In the genomic region with DNA sequence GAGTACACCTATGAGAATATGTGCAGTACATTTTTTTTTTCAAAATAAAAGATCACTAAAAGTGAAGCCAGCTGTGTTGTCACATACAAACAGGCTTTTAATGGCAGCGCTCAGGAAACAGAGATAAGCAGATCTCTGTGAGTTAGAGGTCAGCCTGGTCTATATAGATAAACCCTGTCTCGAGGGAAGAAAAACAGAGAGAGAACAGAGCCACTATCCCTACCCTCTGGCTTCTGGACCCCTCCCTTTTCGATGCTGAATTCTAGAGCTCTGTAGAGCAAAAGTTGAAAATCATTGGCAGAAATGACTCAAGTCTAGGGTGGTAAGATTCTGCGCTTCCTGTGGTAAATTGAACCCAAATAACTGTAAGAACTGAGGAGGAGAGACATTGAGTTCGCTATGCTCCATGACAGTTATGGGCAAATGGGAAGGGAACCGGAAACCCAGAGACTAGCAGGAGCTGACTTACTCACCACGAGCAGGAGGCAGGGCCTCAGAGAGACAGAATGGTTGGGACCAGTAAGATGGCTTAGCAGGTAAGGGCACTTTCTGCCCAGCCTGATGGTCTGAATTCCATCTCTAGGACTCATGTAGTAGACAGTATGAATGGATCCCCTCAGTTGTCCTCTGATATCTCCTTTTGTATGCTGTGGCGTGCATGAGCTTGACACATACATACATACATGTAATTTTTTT, we compare ENCODE assay signal across 18 mouse cellular contexts. TPM values are rescaled to one million over a fixed set of nuclear protein-coding genes. Genes with fewer than 3 reads are reported as not detected.
DNase-seq lines count a peak whose midpoint lies in the region; ATAC-seq and TF ChIP-seq lines count a peak whose summit lies in the region.
"Had no signal": no experiment of that assay in that cellular context is flagged by ENCODE, and none has a peak within 500 bp of the region (broad histone marks: within the 10 kb centered on the region; RNA-seq: fewer than 3 reads in every experiment).

No protein-coding gene starts in this region.

- H3K27me3 ChIP-seq in midbrain, embryonic 11.5 days (ENCODE audit: control insufficient read depth, insufficient read depth, low read length) = peaks cover 14% of the 10 kb centered on the region
- H3K27me3 ChIP-seq in midbrain, embryonic 14.5 days (ENCODE audit: control insufficient read depth, insufficient read depth, low read length) = peaks cover 9% of the 10 kb centered on the region; the same call in 1 of the 2 replicates
- H3K27me3 ChIP-seq in kidney, adult 2 months (replicated peaks; ENCODE audit: control insufficient read depth, insufficient read depth, low read length) = no peaks in the 10 kb centered on the region; the same call in 1 of the 2 replicates

- H3K9me3 ChIP-seq in midbrain, embryonic 11.5 days (ENCODE audit: control insufficient read depth, low read length) = no peaks in the 10 kb centered on the region
- no peaks in the 10 kb centered on the region for H3K9me3 ChIP-seq in midbrain, embryonic 14.5 days (ENCODE audit: control insufficient read depth, low read length)
- H3K9me3 ChIP-seq: hindbrain, embryonic 10.5 days; intestine, embryonic 15.5 days; midbrain, embryonic 12.5 days had no signal

- H3K27ac ChIP-seq in midbrain, embryonic 11.5 days (ENCODE audit: low read depth, low read length) = no peak overlapping the region
- no peak overlapping the region for H3K27ac ChIP-seq in midbrain, embryonic 14.5 days (replicated peaks; ENCODE audit: low read depth, low read length)
- no peak overlapping the region for H3K27ac ChIP-seq in kidney, adult 2 months (ENCODE audit: insufficient read depth, low read depth, low read length)
- H3K27ac ChIP-seq: hindbrain, embryonic 10.5 days; intestine, embryonic 15.5 days; kidney, postnatal 0 days; midbrain, embryonic 12.5 days had no signal

- no peaks in the 10 kb centered on the region for H3K36me3 ChIP-seq in midbrain, embryonic 11.5 days (ENCODE audit: control insufficient read depth, insufficient read depth, low read length)
- 0 out of 2 replicates have a peak, but pooled peaks cover 4% of the 10 kb centered on the region for H3K36me3 ChIP-seq in midbrain, embryonic 14.5 days (ENCODE audit: control insufficient read depth, insufficient read depth, low read length)
- no peaks in the 10 kb centered on the region for H3K36me3 ChIP-seq in kidney, adult 2 months (ENCODE audit: control insufficient read depth, insufficient read depth, low read length)
- H3K36me3 ChIP-seq: hindbrain, embryonic 10.5 days; intestine, embryonic 15.5 days; midbrain, embryonic 12.5 days had no signal

- TF ChIP-seq POLR2A in kidney, adult 2 months (IDR thresholded peaks at IDR 0.05; ENCODE audit: low read depth, low read length) = no peak

- peaks cover 3% of the 10 kb centered on the region; the same call in 1 of the 2 replicates for H3K4me1 ChIP-seq in midbrain, embryonic 11.5 days (ENCODE audit: control insufficient read depth, insufficient read depth, low read length)
- H3K4me1 ChIP-seq in midbrain, embryonic 14.5 days (ENCODE audit: control insufficient read depth, insufficient read depth, low read length) = peaks cover 6% of the 10 kb centered on the region; the same call in 1 of the 2 replicates
- no peaks in the 10 kb centered on the region for H3K4me1 ChIP-seq in kidney, adult 2 months (ENCODE audit: control insufficient read depth, insufficient read depth, low read length)

- no peak overlapping the region for H3K4me3 ChIP-seq in midbrain, embryonic 11.5 days (ENCODE audit: low read depth, low read length)
- H3K4me3 ChIP-seq in midbrain, embryonic 14.5 days (replicated peaks; ENCODE audit: low read depth, low read length) = no peak overlapping the region
- no peak overlapping the region for H3K4me3 ChIP-seq in kidney, adult 2 months (ENCODE audit: insufficient read depth, low read depth, low read length)
- H3K4me3 ChIP-seq: hindbrain, embryonic 10.5 days; intestine, embryonic 15.5 days; midbrain, embryonic 12.5 days; myocyte had no signal

- H3K9ac ChIP-seq in midbrain, embryonic 11.5 days (ENCODE audit: low read length) = no peak overlapping the region
- H3K9ac ChIP-seq in midbrain, embryonic 14.5 days (replicated peaks; ENCODE audit: low read length) = no peak overlapping the region
- H3K9ac ChIP-seq: intestine, embryonic 15.5 days; midbrain, embryonic 12.5 days had no signal

- no peak overlapping the region for H3K4me2 ChIP-seq in midbrain, embryonic 11.5 days
- no peak overlapping the region for H3K4me2 ChIP-seq in midbrain, embryonic 14.5 days (ENCODE audit: low read length)
- H3K4me2 ChIP-seq: intestine, embryonic 15.5 days; midbrain, embryonic 12.5 days had no signal

- DNase-seq in midbrain, embryonic 11.5 days (ENCODE audit: low spot score, missing footprints) = peak; percentile 53
- DNase-seq in midbrain, embryonic 14.5 days = no peak
- DNase-seq in c-Kit-negative CD71-positive TER-119-positive erythroid progenitor cells, embryonic 14.5 days (ENCODE audit: low read depth, low spot score) = peak; percentile 65
- DNase-seq in liver = peak; percentile 58
- DNase-seq in kidney, adult 2 months = no peak
- no peak for DNase-seq in layer of hippocampus, adult 9-10 months (ENCODE audit: low spot score)
- DNase-seq: adrenal gland, postnatal 36 days; cerebellum, adult 18-20 months; embryo, embryonic 11 days; gastrocnemius, postnatal 25 days; lung, postnatal 14 days; thymus, adult 18-20 months had no signal

- WGBS in midbrain, embryonic 11.5 days = 81% methylated on average over 8 of the region's 8 CpGs
- WGBS in midbrain, embryonic 14.5 days = 77% methylated on average over 8 of the region's 8 CpGs
- 74% methylated on average over 8 of the region's 8 CpGs for WGBS in kidney, adult 2 months

- ATAC-seq in midbrain, embryonic 11.5 days (ENCODE audit: low FRiP score) = no peak
- ATAC-seq in midbrain, embryonic 14.5 days (ENCODE audit: low FRiP score, low TSS enrichment) = no peak
- peak; percentile 83 for ATAC-seq in megakaryocyte-erythroid progenitor cell, adult 5-6 weeks (replicated peaks; ENCODE audit: low FRiP score, low TSS enrichment, poor library complexity, severe bottlenecking)
- ATAC-seq: intestine, embryonic 15.5 days had no signal

- no peak for TF ChIP-seq CTCF in kidney, adult 2 months (conservative IDR thresholded peaks at IDR 0.05; ENCODE audit: insufficient read depth, insufficient read length, low read depth, low read length)

RNA-seq across cellular contexts. Expression of gene Ccdc92b, which starts 2.7 kb away (rescaled TPM):
- 1.1 and 1.6 TPM in 2 replicates for polyA plus RNA-seq in midbrain, embryonic 11.5 days (2014; fragmentation: Nextera tagmentation; extraction: Ambion mirVana)
- polyA plus RNA-seq in midbrain, embryonic 14.5 days (2014; fragmentation: Nextera tagmentation; extraction: Ambion mirVana) = 3.8 and 4.2 TPM in 2 replicates
- total RNA-seq in megakaryocyte-erythroid progenitor cell, adult 5-6 weeks (2014; fragmentation: Nextera tagmentation) = 0.66 TPM in 1 of 2 replicates, not detected in the other
- total RNA-seq in megakaryocyte-erythroid progenitor cell, adult 5-6 weeks (2017) = 0.57 TPM in 1 of 2 replicates, not detected in the other
- 0.13 and 0.18 TPM in 2 replicates for polyA plus RNA-seq in kidney, adult 2 months (2012; rRNA removed)

RNA-seq across cellular contexts. Expression of gene Rap1gap2, which starts 11.4 kb away (rescaled TPM):
- 2.5 TPM in 2 replicates for polyA plus RNA-seq in midbrain, embryonic 11.5 days (2014; fragmentation: Nextera tagmentation; extraction: Ambion mirVana)
- polyA plus RNA-seq in midbrain, embryonic 14.5 days (2014; fragmentation: Nextera tagmentation; extraction: Ambion mirVana) = 9.2 and 10.6 TPM in 2 replicates
- 1.5 and 2.3 TPM in 2 replicates for total RNA-seq in megakaryocyte-erythroid progenitor cell, adult 5-6 weeks (2014; fragmentation: Nextera tagmentation)
- 1.6 and 2.6 TPM in 2 replicates for total RNA-seq in megakaryocyte-erythroid progenitor cell, adult 5-6 weeks (2017)
- polyA plus RNA-seq in kidney, adult 2 months (2012; rRNA removed) = 24.9 and 29.4 TPM in 2 replicates

RNA-seq across cellular contexts. Expression of gene Cluh, which starts 27.2 kb away (rescaled TPM):
- 9.2 and 10.8 TPM in 2 replicates for polyA plus RNA-seq in midbrain, embryonic 11.5 days (2014; fragmentation: Nextera tagmentation; extraction: Ambion mirVana)
- 13.7 and 14.4 TPM in 2 replicates for polyA plus RNA-seq in midbrain, embryonic 14.5 days (2014; fragmentation: Nextera tagmentation; extraction: Ambion mirVana)
- total RNA-seq in megakaryocyte-erythroid progenitor cell, adult 5-6 weeks (2014; fragmentation: Nextera tagmentation) = 90.8 and 92.3 TPM in 2 replicates
- total RNA-seq in megakaryocyte-erythroid progenitor cell, adult 5-6 weeks (2017) = 42.9 and 64.3 TPM in 2 replicates
- polyA plus RNA-seq in kidney, adult 2 months (2012; rRNA removed) = 115 and 119 TPM in 2 replicates

Comparison
In these comparisons a context has a peak if more than half of its experiments do, and no peak if none do; other contexts are left out.
1. DNase-seq: peak in midbrain, embryonic 11.5 days (single experiment), c-Kit-negative CD71-positive TER-119-positive erythroid progenitor cells, embryonic 14.5 days (single experiment) and liver (single experiment); none in midbrain, embryonic 14.5 days (single experiment), kidney, adult 2 months (single experiment) and layer of hippocampus, adult 9-10 months (single experiment).